Mouse (Mus musculus) small intestine, adult 2 months (tissue): ENCODE results near the gene Dyrk1a.

Source experiments
- CTCF ChIP-seq: fragments of 200-500 bp; IDR thresholded peaks from 2 replicates; pipeline ENCODE4 v1.5.1; 2012; ENCODE audit warnings: low read depth, mild to moderate bottlenecking, control low read depth, inconsistent platforms, low read length, moderate library complexity, mixed read lengths; ENCODE audit not compliant: insufficient replicate concordance, insufficient read length; ENCODE audit errors: extremely low read depth
- POLR2A ChIP-seq: fragments of 200-500 bp; IDR thresholded peaks from 2 replicates; pipeline ENCODE4 v1.6.1; 2012; ENCODE audit warnings: low read depth, mild to moderate bottlenecking, control low read depth, inconsistent platforms, low read length, moderate library complexity

- TF ChIP-seq POLR2A (no peak), CTCF (no peak)
Measured at GRCm38 (mm10) chr16:94719488-94719887, 149.7 kb downstream of the Dyrk1a start.
